Mouse (Mus musculus): ENCODE results near the gene Naga. TPM values are rescaled to one million over a fixed set of nuclear protein-coding genes. Genes with fewer than 3 reads are reported as not detected.

Naga gene
- polyA plus RNA-seq, 1 experiment from 2014 or later, result 79.6 TPM

DNA sequence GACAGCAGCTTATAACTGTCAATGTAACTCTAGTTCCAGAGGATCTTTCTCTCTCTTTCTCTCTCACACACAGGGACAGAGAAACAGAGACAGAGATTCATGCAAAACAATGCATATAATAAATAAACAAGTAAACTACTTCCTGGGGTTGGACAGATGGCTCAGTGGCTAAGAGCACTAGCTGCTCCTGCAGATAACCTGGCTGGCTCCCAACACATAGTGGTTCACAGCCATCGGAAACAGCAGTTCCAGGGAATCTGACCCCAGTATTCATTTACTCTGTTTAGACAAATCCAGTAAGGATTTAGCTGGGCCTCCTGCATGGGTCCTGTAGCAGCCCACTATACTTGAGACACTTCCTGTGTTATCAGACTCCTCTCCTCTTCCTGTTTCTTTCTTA, 19.1 kb downstream of the Naga start:
- WGBS, result 48% methylated on average over 1 of the region's 1 CpGs
- no peak for ATAC-seq (ENCODE audit: insufficient read depth, low FRiP score, low read depth)
- no peaks in the 10 kb centered on the region for H3K27me3 ChIP-seq (replicated peaks)
- H3K36me3 ChIP-seq, result no peaks in the 10 kb centered on the region
- H3K27ac ChIP-seq, result no peak overlapping the region
- H3K4me3 ChIP-seq (replicated peaks), result no peak overlapping the region
- H3K4me1 ChIP-seq, result peaks cover 6% of the 10 kb centered on the region; the same call in 1 of the 2 replicates
- no peak overlapping the region for H3K4me2 ChIP-seq
- no peak overlapping the region for H3K9ac ChIP-seq
- no peaks in the 10 kb centered on the region for H3K9me3 ChIP-seq

GRCm38 (mm10) chr15:82317839-82318238, 20.9 kb downstream of the Naga start:
- Histone ChIP-seq H3K4me3 (replicated peaks) (no peak overlapping the region), H3K4me2 (no peak overlapping the region), H3K27me3 (replicated peaks) (no peaks in the 10 kb centered on the region), H3K4me1 (peaks cover 2% of the 10 kb centered on the region; the same call in 1 of the 2 replicates), H3K9ac (no peak overlapping the region), H3K9me3 (no peaks in the 10 kb centered on the region), H3K27ac (no peak overlapping the region), H3K36me3 (no peaks in the 10 kb centered on the region)
- ATAC-seq (ENCODE audit: insufficient read depth, low FRiP score, low read depth), result no peak
- 82% methylated on average over 6 of the region's 6 CpGs for whole genome bisulfite sequencing

DNA sequence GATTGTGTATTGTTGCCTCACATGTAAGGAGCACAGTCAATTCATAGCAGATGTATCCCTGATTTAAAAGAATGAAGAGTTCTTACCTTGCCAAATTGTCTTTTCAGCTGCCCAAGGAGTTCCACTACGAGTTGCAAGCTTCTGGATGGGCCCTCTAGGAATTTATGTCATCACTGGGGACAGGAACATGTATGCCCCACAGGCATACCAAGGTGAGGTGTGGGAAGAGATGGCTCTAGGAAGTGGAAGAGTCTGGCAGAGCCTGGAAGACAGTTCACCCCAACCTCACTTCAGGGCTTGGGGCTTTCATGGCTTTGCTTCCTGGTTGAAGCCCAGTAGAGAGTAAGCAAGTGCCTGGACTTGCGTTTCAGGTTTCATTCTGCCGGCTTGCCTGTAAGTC, 30.3 kb downstream of the Naga start:
- Histone ChIP-seq H3K4me1 (no peaks in the 10 kb centered on the region), H3K4me3 (replicated peaks) (no peak overlapping the region), H3K9me3 (no peaks in the 10 kb centered on the region), H3K27ac (no peak overlapping the region), H3K9ac (no peak overlapping the region), H3K4me2 (no peak overlapping the region), H3K27me3 (replicated peaks) (no peaks in the 10 kb centered on the region), H3K36me3 (no peaks in the 10 kb centered on the region)
- WGBS, result 60% methylated on average over 3 of the region's 3 CpGs
- no peak for ATAC-seq (ENCODE audit: insufficient read depth, low FRiP score, low read depth)

- Histone ChIP-seq H3K4me1 (no peaks in the 10 kb centered on the region), H3K36me3 (no peaks in the 10 kb centered on the region), H3K27me3 (replicated peaks) (no peaks in the 10 kb centered on the region), H3K9ac (no peak overlapping the region), H3K4me3 (replicated peaks) (no peak overlapping the region), H3K27ac (peak overlapping the region; percentile 44; the same call in 1 of the 2 replicates), H3K9me3 (no peaks in the 10 kb centered on the region), H3K4me2 (no peak overlapping the region)
- peak; percentile 93 for ATAC-seq (ENCODE audit: insufficient read depth, low FRiP score, low read depth)
- 57% methylated on average over 3 of the region's 3 CpGs for WGBS
These were observed 31.6 kb downstream of the Naga start for GRCm38 (mm10) chr15:82307107-82307506.

GRCm38 (mm10) chr15:82298764-82299561, 39.8 kb downstream of the Naga start, which contains the start of gene Wbp2nl:
Gene Wbp2nl (plus strand): TSS chr15:82298954.
- ATAC-seq (ENCODE audit: insufficient read depth, low FRiP score, low read depth), result no peak
- Histone ChIP-seq H3K9ac (no peak within 1 kb of the TSS), H3K4me1 (0 out of 2 replicates have a peak, but pooled peaks cover 4% of the 10 kb centered on the region), H3K4me3 (replicated peaks) (no peak within 1 kb of the TSS), H3K4me2 (no peak within 1 kb of the TSS), H3K27ac (no peak within 1 kb of the TSS), H3K27me3 (replicated peaks) (no peaks in the 10 kb centered on the region), H3K36me3 (no peaks in the 10 kb centered on the region), H3K9me3 (no peaks in the 10 kb centered on the region)
- WGBS, result 58% methylated on average over 39 of the region's 39 CpGs

DNA sequence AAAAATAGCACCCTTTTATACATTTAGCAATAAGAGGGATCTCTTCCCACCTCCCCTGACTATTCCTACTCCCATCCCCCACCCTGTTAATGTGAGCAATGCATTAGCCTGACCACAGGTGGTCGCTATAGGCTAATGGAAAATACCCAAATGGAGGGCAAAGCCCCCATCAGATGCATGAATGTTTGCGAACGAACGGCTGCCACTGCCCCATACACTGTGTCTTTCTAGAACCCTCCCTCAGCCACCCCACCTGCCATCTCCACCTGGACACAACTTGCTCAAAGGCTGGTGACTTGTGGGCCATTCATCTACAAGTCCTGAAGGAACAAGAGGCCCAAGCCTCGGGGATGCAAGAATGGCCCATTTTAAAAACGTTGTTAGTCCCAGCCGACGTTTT, 44.7 kb downstream of the Naga start:
- Histone ChIP-seq H3K4me3 (replicated peaks) (no peak overlapping the region), H3K4me2 (peak overlapping the region; percentile 4; the same call in 1 of the 2 replicates), H3K9ac (no peak overlapping the region), H3K4me1 (peaks cover 13% of the 10 kb centered on the region; the same call in 1 of the 2 replicates), H3K27me3 (replicated peaks) (no peaks in the 10 kb centered on the region), H3K36me3 (no peaks in the 10 kb centered on the region), H3K27ac (no peak overlapping the region), H3K9me3 (no peaks in the 10 kb centered on the region)
- WGBS, result 37% methylated on average over 8 of the region's 8 CpGs
- ATAC-seq (ENCODE audit: insufficient read depth, low FRiP score, low read depth), result no peak

GRCm38 (mm10) chr15:82293271-82293711, 45.4 kb downstream of the Naga start:
- 0 out of 2 replicates have a peak overlapping the region, but pooled peaks have one; percentile 2 for H3K4me3 ChIP-seq (replicated peaks)
- no peaks in the 10 kb centered on the region for H3K36me3 ChIP-seq
- peak overlapping the region; percentile 45 for H3K4me2 ChIP-seq
- 13% methylated on average over 7 of the region's 7 CpGs for whole genome bisulfite sequencing
- H3K27ac ChIP-seq, result no peak overlapping the region
- H3K9ac ChIP-seq, result no peak overlapping the region
- ATAC-seq (ENCODE audit: insufficient read depth, low FRiP score, low read depth), result peak; percentile 50
- H3K27me3 ChIP-seq (replicated peaks), result no peaks in the 10 kb centered on the region
- H3K4me1 ChIP-seq, result peaks cover 13% of the 10 kb centered on the region; the same call in 1 of the 2 replicates
- H3K9me3 ChIP-seq, result no peaks in the 10 kb centered on the region

- H3K4me2 ChIP-seq, result peak overlapping the region; percentile 45; the same call in 1 of the 2 replicates
- H3K4me1 ChIP-seq, result peaks cover 13% of the 10 kb centered on the region; the same call in 1 of the 2 replicates
- H3K27me3 ChIP-seq (replicated peaks), result no peaks in the 10 kb centered on the region
- 24% methylated on average over 5 of the region's 5 CpGs for WGBS
- no peaks in the 10 kb centered on the region for H3K36me3 ChIP-seq
- no peak overlapping the region for H3K27ac ChIP-seq
- no peaks in the 10 kb centered on the region for H3K9me3 ChIP-seq
- no peak for ATAC-seq (ENCODE audit: insufficient read depth, low FRiP score, low read depth)
- no peak overlapping the region for H3K4me3 ChIP-seq (replicated peaks)
- H3K9ac ChIP-seq, result no peak overlapping the region
These were observed 45.9 kb downstream of the Naga start for GRCm38 (mm10) chr15:82292851-82293250.

DNA sequence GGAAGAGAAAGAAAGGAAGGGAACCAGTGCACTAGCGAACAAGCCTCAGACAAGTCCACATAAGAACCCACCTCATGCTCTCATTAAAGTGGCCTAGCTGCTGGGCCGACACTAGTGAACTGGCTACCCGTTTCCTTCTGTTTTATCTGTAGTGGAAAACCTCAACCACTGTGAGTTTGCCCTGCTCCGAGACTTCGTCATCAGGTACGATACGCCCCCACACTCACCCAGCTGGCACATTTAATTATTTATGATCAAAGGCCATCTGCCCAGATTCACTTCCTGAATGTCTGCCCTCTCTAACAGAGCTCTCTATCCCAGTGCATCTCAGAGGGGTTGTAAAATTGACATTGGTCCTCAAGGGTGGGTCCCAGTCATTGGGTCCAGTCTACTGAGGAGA, 48.5 kb downstream of the Naga start:
- 94% methylated on average over 7 of the region's 7 CpGs for WGBS
- H3K4me3 ChIP-seq (replicated peaks), result no peak overlapping the region
- no peaks in the 10 kb centered on the region for H3K9me3 ChIP-seq
- ATAC-seq (ENCODE audit: insufficient read depth, low FRiP score, low read depth), result no peak
- no peaks in the 10 kb centered on the region for H3K36me3 ChIP-seq
- no peak overlapping the region for H3K9ac ChIP-seq
- peaks cover 13% of the 10 kb centered on the region; the same call in 1 of the 2 replicates for H3K4me1 ChIP-seq
- no peak overlapping the region for H3K4me2 ChIP-seq
- no peak overlapping the region for H3K27ac ChIP-seq
- H3K27me3 ChIP-seq (replicated peaks), result no peaks in the 10 kb centered on the region

- Histone ChIP-seq H3K4me2 (no peak overlapping the region), H3K27ac (no peak overlapping the region), H3K27me3 (replicated peaks) (no peaks in the 10 kb centered on the region), H3K9ac (no peak overlapping the region), H3K36me3 (no peaks in the 10 kb centered on the region), H3K4me3 (replicated peaks) (no peak overlapping the region), H3K9me3 (no peaks in the 10 kb centered on the region), H3K4me1 (no peaks in the 10 kb centered on the region)
- WGBS, result 58% methylated on average over 12 of the region's 12 CpGs
- ATAC-seq (ENCODE audit: insufficient read depth, low FRiP score, low read depth), result no peak
These were observed 52.6 kb downstream of the Naga start for GRCm38 (mm10) chr15:82286157-82286556.

DNA sequence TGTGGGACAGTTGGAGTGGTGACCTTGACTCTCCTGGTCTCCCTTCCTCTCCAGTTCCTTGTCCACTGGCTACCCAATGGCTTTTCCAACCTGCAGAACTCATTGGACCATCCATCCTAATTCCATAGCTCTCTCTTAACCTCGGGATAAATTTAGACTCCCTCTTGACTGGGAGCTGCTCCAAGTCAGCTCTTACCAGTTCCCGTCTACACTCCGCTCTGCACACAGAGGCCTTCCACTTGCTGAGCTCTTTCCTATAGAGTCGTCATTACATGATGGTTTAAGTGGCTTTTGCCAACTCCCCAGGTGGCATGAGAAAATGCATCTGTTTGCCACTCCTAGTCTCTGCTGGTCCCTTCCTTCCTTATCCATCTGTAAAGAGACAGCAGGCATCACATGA, 58.1 kb downstream of the Naga start:
- Histone ChIP-seq H3K4me3 (replicated peaks) (no peak overlapping the region), H3K27me3 (replicated peaks) (peaks cover 9% of the 10 kb centered on the region), H3K36me3 (no peaks in the 10 kb centered on the region), H3K27ac (no peak overlapping the region), H3K4me1 (peaks cover 6% of the 10 kb centered on the region; the same call in 1 of the 2 replicates), H3K4me2 (no peak overlapping the region), H3K9me3 (no peaks in the 10 kb centered on the region), H3K9ac (no peak overlapping the region)
- no peak for ATAC-seq (ENCODE audit: insufficient read depth, low FRiP score, low read depth)
- 68% methylated on average over 4 of the region's 4 CpGs for WGBS

Data from stomach, embryonic 15.5 days (tissue).